In genomic region chr1:39721351-39721726, GRCm38 (mm10) we compare ENCODE assay signal across 8 mouse cellular contexts. TPM values are rescaled to one million over a fixed set of nuclear protein-coding genes. Genes with fewer than 3 reads are reported as not detected.
DNase-seq lines count a peak whose midpoint lies in the region; ATAC-seq and TF ChIP-seq lines count a peak whose summit lies in the region.

No protein-coding gene starts in this region.

- WGBS in forebrain, embryonic 12.5 days, result 23% methylated on average over 9 of the region's 9 CpGs
- 16% methylated on average over 9 of the region's 9 CpGs for WGBS in hindbrain, postnatal 0 days
- WGBS in neural tube, embryonic 12.5 days, result 21% methylated on average over 9 of the region's 9 CpGs

- H3K27ac ChIP-seq in left cerebral cortex, adult 2 months, result no peak overlapping the region
- no peak overlapping the region for H3K27ac ChIP-seq in forebrain, embryonic 12.5 days
- no peak overlapping the region for H3K27ac ChIP-seq in hindbrain, postnatal 0 days
- no peak overlapping the region for H3K27ac ChIP-seq in neural tube, embryonic 12.5 days

- peaks cover 12% of the 10 kb centered on the region for H3K27me3 ChIP-seq in forebrain, embryonic 12.5 days
- H3K27me3 ChIP-seq in hindbrain, postnatal 0 days (ENCODE audit: insufficient read depth, low read length), result no peaks in the 10 kb centered on the region
- H3K27me3 ChIP-seq in neural tube, embryonic 12.5 days (replicated peaks), result no peaks in the 10 kb centered on the region

- H3K9me3 ChIP-seq in forebrain, embryonic 12.5 days, result no peaks in the 10 kb centered on the region
- no peaks in the 10 kb centered on the region for H3K9me3 ChIP-seq in hindbrain, postnatal 0 days (ENCODE audit: low read length)
- H3K9me3 ChIP-seq in neural tube, embryonic 12.5 days, result no peaks in the 10 kb centered on the region

- H3K4me3 ChIP-seq in left cerebral cortex, adult 2 months, result peak overlapping the region; percentile 47
- H3K4me3 ChIP-seq in forebrain, embryonic 12.5 days (replicated peaks), result peak overlapping the region; percentile 57
- H3K4me3 ChIP-seq in hindbrain, postnatal 0 days (ENCODE audit: low read length), result peak overlapping the region; percentile 54
- H3K4me3 ChIP-seq in neural tube, embryonic 12.5 days, result peak overlapping the region; percentile 58; the same call in 1 of the 2 replicates

- peak overlapping the region; percentile 80 for H3K4me2 ChIP-seq in forebrain, embryonic 12.5 days
- peak overlapping the region; percentile 93 for H3K4me2 ChIP-seq in hindbrain, postnatal 0 days (ENCODE audit: low read depth, low read length)
- peak overlapping the region; percentile 96 for H3K4me2 ChIP-seq in neural tube, embryonic 12.5 days (replicated peaks)

- no peak for DNase-seq in left cerebral cortex, adult 2 months (ENCODE audit: extremely low spot score in 1 of 2, low spot score in 2 of 2)
- no peak for DNase-seq in left cerebral cortex, adult 8-10 months (ENCODE audit: low spot score in 2 of 2)
- DNase-seq in hindbrain, postnatal 0 days (ENCODE audit: low spot score), result no peak
- no peak for DNase-seq in adrenal gland, postnatal 10 days
- DNase-seq in left cerebral cortex, postnatal 14 days (ENCODE audit: low spot score in 2 of 2), result no peak
- DNase-seq in embryo, embryonic 11 days, result no peak

- no peak for TF ChIP-seq CTCF in left cerebral cortex, adult 2 months (IDR thresholded peaks at IDR 0.05)
- no peak for TF ChIP-seq CTCF in hindbrain, postnatal 0 days (IDR thresholded peaks at IDR 0.05; ENCODE audit: low read depth)

- no peaks in the 10 kb centered on the region for H3K36me3 ChIP-seq in forebrain, embryonic 12.5 days (replicated peaks)
- H3K36me3 ChIP-seq in hindbrain, postnatal 0 days (ENCODE audit: insufficient read depth, low read length), result no peaks in the 10 kb centered on the region
- H3K36me3 ChIP-seq in neural tube, embryonic 12.5 days, result no peaks in the 10 kb centered on the region

- ATAC-seq in forebrain, embryonic 12.5 days (ENCODE audit: low FRiP score), result no peak
- ATAC-seq in hindbrain, postnatal 0 days, result 0 out of 2 replicates have a peak, but pooled peaks have one; percentile 24
- peak; percentile 44; the same call in 1 of the 2 replicates for ATAC-seq in neural tube, embryonic 12.5 days (ENCODE audit: low FRiP score, low read depth)

- peak overlapping the region; percentile 68; the same call in 1 of the 2 replicates for H3K9ac ChIP-seq in forebrain, embryonic 12.5 days
- H3K9ac ChIP-seq in hindbrain, postnatal 0 days (replicated peaks; ENCODE audit: low read length), result peak overlapping the region; percentile 74; the same call in 1 of the 2 replicates
- H3K9ac ChIP-seq in neural tube, embryonic 12.5 days, result peak overlapping the region; percentile 83

- H3K4me1 ChIP-seq in forebrain, embryonic 12.5 days, result peaks cover 10% of the 10 kb centered on the region
- 0 out of 2 replicates have a peak, but pooled peaks cover 6% of the 10 kb centered on the region for H3K4me1 ChIP-seq in hindbrain, postnatal 0 days (ENCODE audit: insufficient read depth, low read length)
- H3K4me1 ChIP-seq in neural tube, embryonic 12.5 days, result 0 out of 2 replicates have a peak, but pooled peaks cover 7% of the 10 kb centered on the region

- intact Hi-C loops in left cerebral cortex, adult 2 months (cut with DNase I), result no loop called here
- intact Hi-C loops in left cerebral cortex, postnatal 14 days (cut with DNase I), result no loop called here

RNA-seq across cellular contexts. Expression of gene Rfx8, which starts 0.5 kb away (rescaled TPM):
- under 1 TPM in 1 of 2 experiments, not detected in 1; 0.34 TPM for total RNA-seq in left cerebral cortex, adult 2 months (2021)
- total RNA-seq in left cerebral cortex, adult 8-10 months (2022), result under 1 TPM in 2 of 4 experiments, not detected in 2; 0.17 to 0.32 TPM
- polyA plus RNA-seq in forebrain, embryonic 12.5 days (2016; fragmentation: Nextera tagmentation; extraction: Ambion mirVana), result not detected in 2 replicates
- total RNA-seq in hindbrain, postnatal 0 days (2014; rRNA removed), result 0.10 and 0.97 TPM in 2 replicates
- 0.39 and 0.68 TPM in 2 replicates for polyA plus RNA-seq in hindbrain, postnatal 0 days (2015; fragmentation: Nextera tagmentation; extraction: Ambion mirVana)
- 0.27 TPM in 1 of 2 replicates, not detected in the other for polyA plus RNA-seq in neural tube, embryonic 12.5 days (2016; fragmentation: Nextera tagmentation; extraction: Ambion mirVana)
- total RNA-seq in adrenal gland, postnatal 10 days (2021), result under 1 TPM; 0.21 to 0.48 TPM
- under 1 TPM; 0.21 to 0.35 TPM for total RNA-seq in left cerebral cortex, postnatal 14 days (2021)
